Mouse (Mus musculus) thymus, adult 2 months (tissue): ENCODE measurements around the gene Capn1. TPM values are rescaled to one million over a fixed set of nuclear protein-coding genes. Genes with fewer than 3 reads are reported as not detected.

Source experiments
- DNase-seq: peaks from one replicate; pipeline ENCODE4 v3.0.0; 2021
- H3K27ac ChIP-seq: fragments of 200-500 bp; 2 replicates; pipeline ENCODE4 v1.5.1; 2012; ENCODE audit warnings: low read length, control low read depth; ENCODE audit not compliant: control insufficient read depth, insufficient read depth
- H3K27me3 ChIP-seq: fragments of 200-500 bp; 2 replicates; pipeline ENCODE4 v1.6.1; 2012; ENCODE audit warnings: mild to moderate bottlenecking, low read length, moderate library complexity, mixed read lengths; ENCODE audit not compliant: control insufficient read depth, insufficient read depth
- H3K36me3 ChIP-seq: fragments of 200-500 bp; 2 replicates; pipeline ENCODE4 v1.6.1; 2012; ENCODE audit warnings: mild to moderate bottlenecking, low read length, moderate library complexity; ENCODE audit not compliant: control insufficient read depth, insufficient read depth
- H3K4me1 ChIP-seq: fragments of 200-500 bp; replicated peaks from 2 replicates; pipeline ENCODE4 v1.6.1; 2012; ENCODE audit warnings: low read length; ENCODE audit not compliant: control insufficient read depth, insufficient read depth
- H3K4me3 ChIP-seq: fragments of 200-500 bp; 2 replicates; pipeline ENCODE4 v1.5.1; 2012; ENCODE audit warnings: mild to moderate bottlenecking, low read length, control low read depth, moderate library complexity; ENCODE audit not compliant: control insufficient read depth, insufficient read depth
- CTCF ChIP-seq: fragments of 200-500 bp; IDR thresholded peaks from 2 replicates; pipeline ENCODE4 v1.5.1; 2012; ENCODE audit warnings: mild to moderate bottlenecking, control low read depth, low read length, moderate library complexity, borderline replicate concordance; ENCODE audit not compliant: control insufficient read depth, poor library complexity, insufficient read depth; ENCODE audit errors: extremely low read depth
- POLR2A ChIP-seq: fragments of 200-500 bp; IDR thresholded peaks from 2 replicates; pipeline ENCODE4 v1.6.1; 2012; ENCODE audit warnings: mild to moderate bottlenecking, low read length, control low read depth, moderate library complexity; ENCODE audit not compliant: control insufficient read depth, poor library complexity, insufficient read depth; ENCODE audit errors: extremely low read depth
- WGBS: fragments of 180-500 bp; shearing (Covaris S2); methylation state at CpG from one replicate; pipeline ENCODE4 v1.1.7; 2018; 5-methylcytosine and 5-hydroxymethylcytosine counted together
- polyA plus RNA-seq: library from polyadenylated mRNA; depleted of rRNA; stranded (reverse); fragments of >200 nt; gene quantifications from 2 replicates; pipeline ENCODE4 v1.2.3, GENCODE M21; 2012

The Capn1 gene
- polyA plus RNA-seq, 1 experiment = 101 TPM

GRCm38 (mm10) chr19:5965280-5965679 is 50.4 kb downstream of the Capn1 start:
- H3K4me3 ChIP-seq = no peak overlapping the region
- H3K36me3 ChIP-seq = no peaks in the 10 kb centered on the region
- 15% methylated on average over 4 of the region's 4 CpGs for WGBS
- H3K27ac ChIP-seq = no peak overlapping the region
- H3K27me3 ChIP-seq = no peaks in the 10 kb centered on the region
- no peak; the same call in 1 of the 2 replicates for TF ChIP-seq CTCF
- TF ChIP-seq POLR2A = no peak
- peaks cover 14% of the 10 kb centered on the region for H3K4me1 ChIP-seq
- DNase-seq = peak; percentile 78

- DNase-seq = no peak
- no peaks in the 10 kb centered on the region for H3K36me3 ChIP-seq
- WGBS = 100% methylated on average over 2 of the region's 2 CpGs
- H3K4me3 ChIP-seq = no peak overlapping the region
- peaks cover 14% of the 10 kb centered on the region for H3K4me1 ChIP-seq
- H3K27ac ChIP-seq = peak overlapping the region; percentile 7; the same call in 1 of the 2 replicates
- no peak for TF ChIP-seq CTCF
- TF ChIP-seq POLR2A = no peak
- no peaks in the 10 kb centered on the region for H3K27me3 ChIP-seq
Measured at GRCm38 (mm10) chr19:5964804-5965203, 50.9 kb downstream of the Capn1 start.

- no peaks in the 10 kb centered on the region for H3K36me3 ChIP-seq
- WGBS = under 1% methylated on average over 50 of the region's 50 CpGs
- TF ChIP-seq CTCF (0 out of 2 replicates have a peak, but pooled peaks have one; percentile 37), POLR2A (peak; percentile 56; the same call in 1 of the 2 replicates)
- H3K27ac ChIP-seq = peak within 1 kb of the TSS; percentile 68
- no peaks in the 10 kb centered on the region for H3K27me3 ChIP-seq
- H3K4me1 ChIP-seq = peaks cover 14% of the 10 kb centered on the region
- H3K4me3 ChIP-seq = peak within 1 kb of the TSS; percentile 95
- DNase-seq = peak; percentile 92
Measured at GRCm38 (mm10) chr19:5963883-5964562, 51.7 kb downstream of the Capn1 start, which contains the start of gene Pola2. Pola2 (minus strand) TSS chr19:5964202.

DNA sequence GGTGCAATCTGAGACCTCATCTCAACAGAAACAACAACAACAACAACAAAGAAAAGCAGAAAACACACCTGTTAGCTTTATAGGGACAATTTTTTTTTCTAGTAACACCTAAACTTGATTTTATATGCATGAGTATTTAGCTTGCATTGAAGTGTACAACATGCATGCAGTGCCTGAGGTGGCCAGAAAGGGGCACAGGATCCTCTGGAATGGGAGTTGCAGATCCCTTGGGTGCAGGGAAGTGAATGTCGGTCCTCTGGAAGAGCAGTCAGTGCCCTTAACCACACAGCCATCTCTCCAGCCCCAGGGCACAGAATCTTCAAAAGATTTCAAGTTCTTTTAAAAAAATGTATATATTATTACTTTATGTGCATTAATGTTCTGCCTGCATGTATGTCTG is 53.0 kb downstream of the Capn1 start:
- Histone ChIP-seq H3K36me3 (no peaks in the 10 kb centered on the region; the same call in 1 of the 2 replicates), H3K27me3 (no peaks in the 10 kb centered on the region), H3K4me1 (peaks cover 14% of the 10 kb centered on the region), H3K27ac (no peak overlapping the region), H3K4me3 (no peak overlapping the region)
- DNase-seq = no peak
- WGBS = 28% methylated on average over 1 of the region's 1 CpGs
- no peak for TF ChIP-seq CTCF
- TF ChIP-seq POLR2A = no peak

DNA sequence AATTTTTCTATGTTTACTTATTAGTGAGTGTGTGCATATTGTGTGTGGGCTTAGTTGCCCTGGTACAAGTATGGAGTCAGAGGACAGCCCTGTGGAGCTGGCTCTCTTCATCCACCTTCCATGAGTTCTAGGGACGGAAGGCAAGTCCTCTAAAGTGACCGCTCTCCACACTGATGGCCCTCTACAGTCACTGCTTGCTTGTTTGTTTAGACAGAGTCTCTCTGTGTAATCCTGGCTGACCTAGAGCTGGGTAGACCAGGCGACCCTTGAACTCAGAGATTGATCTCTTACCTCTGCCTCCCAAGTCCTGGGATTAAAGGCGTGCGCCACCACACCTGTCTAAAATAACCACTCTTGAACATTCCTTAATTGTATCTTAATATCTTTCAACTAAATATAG is 58.3 kb downstream of the Capn1 start:
- no peak overlapping the region for H3K4me3 ChIP-seq
- 96% methylated on average over 5 of the region's 5 CpGs for WGBS
- no peak overlapping the region for H3K27ac ChIP-seq
- H3K36me3 ChIP-seq = peaks cover 13% of the 10 kb centered on the region; the same call in 1 of the 2 replicates
- no peak for DNase-seq
- TF ChIP-seq POLR2A = no peak
- TF ChIP-seq CTCF = no peak
- peaks cover 3% of the 10 kb centered on the region; the same call in 1 of the 2 replicates for H3K4me1 ChIP-seq
- H3K27me3 ChIP-seq = no peaks in the 10 kb centered on the region

DNA sequence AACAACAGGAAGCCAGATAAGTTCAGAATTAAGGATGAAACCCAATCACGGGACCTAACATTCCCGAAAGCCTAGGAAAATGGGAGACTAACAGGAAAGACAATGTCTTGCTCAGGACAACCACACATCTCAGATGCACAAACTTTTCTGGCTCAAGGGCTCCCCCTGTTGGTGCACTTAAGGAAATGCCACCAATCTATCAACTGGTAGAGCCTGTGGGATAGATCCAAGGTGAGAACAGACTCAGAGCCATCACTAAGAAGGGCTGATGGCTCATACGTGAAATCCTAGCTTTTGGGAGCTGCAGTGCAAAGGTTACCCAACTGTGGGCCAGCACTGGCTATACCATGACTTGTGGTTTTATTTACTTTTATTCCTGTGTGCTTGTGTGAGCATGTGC is 59.0 kb downstream of the Capn1 start:
- H3K27me3 ChIP-seq = no peaks in the 10 kb centered on the region
- no peak for TF ChIP-seq POLR2A
- no peak for TF ChIP-seq CTCF
- peaks cover 19% of the 10 kb centered on the region for H3K36me3 ChIP-seq
- H3K4me3 ChIP-seq = no peak overlapping the region
- H3K4me1 ChIP-seq = peaks cover under 1% of the 10 kb centered on the region; the same call in 1 of the 2 replicates
- 56% methylated on average over 3 of the region's 3 CpGs for WGBS
- DNase-seq = peak; percentile 70
- H3K27ac ChIP-seq = no peak overlapping the region
